Mouse (Mus musculus): Measurements from ENCODE around the gene Sec11a. TPM values are rescaled to one million over a fixed set of nuclear protein-coding genes. Genes with fewer than 3 reads are reported as not detected.

Sec11a gene
- 137 TPM for polyA plus RNA-seq (2014; fragmentation: Illumina TruSeq; extraction: RNeasy Lipid Tissue Mini Kit (QIAGEN cat#74804); ENCODE audit: low read depth, low replicate concordance)

DNA sequence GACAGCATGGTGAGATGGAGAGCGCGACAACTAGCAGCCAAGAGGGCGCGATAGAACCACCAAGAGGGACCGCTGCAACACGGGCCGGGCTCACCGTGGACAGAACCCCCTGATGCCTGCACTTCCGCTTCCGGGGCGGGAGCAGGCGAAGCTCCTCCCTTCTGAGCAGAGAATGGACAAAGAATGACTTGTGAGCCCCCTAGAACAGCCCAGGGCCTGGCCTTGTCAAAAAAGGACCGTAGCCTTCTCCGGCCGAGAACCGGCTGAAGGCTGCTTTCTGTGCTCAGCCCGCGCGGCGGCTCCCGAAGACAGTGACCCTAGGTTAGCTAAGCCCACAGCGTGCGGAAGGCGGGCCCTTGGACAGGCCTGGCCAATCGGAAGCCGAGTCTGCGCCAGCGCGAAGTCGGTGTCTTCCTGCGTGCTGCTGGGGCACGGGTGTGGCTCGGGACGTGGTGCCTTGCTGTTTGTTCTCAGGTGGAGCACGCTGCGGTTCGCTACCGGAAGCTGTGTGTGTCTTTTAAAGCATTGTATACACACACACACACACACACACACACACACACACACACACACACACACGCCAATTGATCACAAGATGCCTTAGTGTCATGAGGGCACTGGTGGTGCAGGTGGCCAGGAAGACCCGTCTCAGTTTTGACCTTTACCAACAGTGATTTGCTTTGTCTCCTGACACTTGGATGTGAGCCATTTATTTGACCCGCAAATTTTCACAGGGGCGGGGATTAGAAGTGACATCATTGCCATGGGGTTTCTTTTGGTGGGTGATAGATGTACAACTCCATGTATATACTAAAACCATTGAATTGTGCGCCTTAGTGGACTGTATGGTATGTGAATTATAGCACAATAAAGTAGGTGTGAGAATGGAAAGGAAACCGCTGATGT, at the start of gene Sec11a:
TSS of gene Sec11a (minus strand) at position 336 of the 906 bp plus-strand sequence.

DNA sequence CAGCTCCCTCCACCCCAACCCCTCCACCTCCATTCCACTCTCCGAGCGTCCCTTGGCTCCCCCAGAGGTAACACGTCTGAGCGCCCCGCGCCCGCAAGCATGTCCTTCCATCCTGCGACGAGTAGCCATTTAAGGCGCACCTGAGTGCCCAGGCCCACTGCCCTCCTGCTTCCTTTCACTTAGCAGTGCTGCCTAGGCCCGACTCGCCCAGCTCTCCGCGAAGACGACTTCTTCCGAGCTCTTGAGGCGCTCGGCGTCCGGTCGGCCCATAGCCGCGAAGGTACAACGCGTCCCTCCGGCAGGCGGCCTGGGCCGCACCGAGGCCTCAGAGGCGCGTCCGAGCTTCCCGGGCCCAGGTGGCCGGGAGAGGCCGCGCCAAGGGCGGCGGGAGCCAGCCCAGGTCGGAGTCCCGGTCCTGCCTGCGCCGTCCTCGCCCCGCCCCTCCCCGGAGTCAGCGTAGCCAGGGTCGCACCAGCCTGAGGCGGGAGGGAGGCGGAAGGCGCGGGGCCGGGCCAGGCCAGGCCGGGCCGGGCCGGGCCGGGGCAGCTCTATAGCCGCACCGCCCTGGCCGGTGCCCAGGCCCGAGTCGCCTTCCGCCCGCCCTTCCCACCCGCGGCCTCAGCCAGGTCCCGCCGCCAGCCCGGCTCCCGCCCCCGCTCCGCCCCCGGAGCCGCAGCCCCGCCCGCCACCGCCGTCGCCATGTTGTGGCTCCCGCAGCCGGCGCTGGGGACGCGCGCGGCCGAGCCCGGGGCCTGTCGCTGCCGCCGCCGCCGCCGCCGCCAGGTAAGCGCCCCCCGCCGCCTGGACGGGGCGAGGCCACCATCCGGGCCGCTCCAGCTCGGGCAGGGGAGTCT, 45.6 kb upstream of the Sec11a start, which contains the start of gene Zfp592:
TSS of gene Zfp592 (plus strand) at position 702 of the 854 bp plus-strand sequence.

DNA sequence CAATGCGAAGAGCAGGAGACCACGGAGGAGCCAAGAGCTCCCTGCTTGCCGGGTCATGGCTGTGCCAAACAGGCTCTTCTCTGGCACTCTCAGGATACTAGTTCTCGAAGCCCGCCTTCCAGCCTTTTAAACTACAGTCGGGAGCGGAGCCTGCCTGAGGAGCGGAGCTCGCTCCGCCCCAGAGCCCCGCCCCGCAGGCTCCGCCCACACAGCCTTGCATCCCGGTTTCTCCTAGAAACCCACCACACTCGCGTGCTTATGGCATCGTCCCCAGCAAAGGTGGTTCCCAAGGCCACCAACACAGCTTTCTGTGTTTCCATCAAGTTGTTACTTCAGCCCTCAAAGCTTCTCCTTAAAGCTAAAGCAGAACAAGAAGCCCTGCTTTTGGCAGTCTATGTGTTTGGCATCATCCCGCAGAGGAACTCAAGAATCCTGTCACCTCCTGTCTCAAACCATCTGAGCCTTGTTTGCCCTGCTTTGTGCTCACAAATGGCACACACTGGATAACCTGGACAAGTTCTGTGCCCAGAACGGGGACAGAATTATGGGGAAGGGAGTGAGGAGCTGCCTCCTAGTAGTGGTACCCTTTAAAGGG, 42.6 kb downstream of the Sec11a start, which contains the start of gene Nmb:
TSS of gene Nmb (minus strand) at position 156 of the 595 bp plus-strand sequence.

DNA sequence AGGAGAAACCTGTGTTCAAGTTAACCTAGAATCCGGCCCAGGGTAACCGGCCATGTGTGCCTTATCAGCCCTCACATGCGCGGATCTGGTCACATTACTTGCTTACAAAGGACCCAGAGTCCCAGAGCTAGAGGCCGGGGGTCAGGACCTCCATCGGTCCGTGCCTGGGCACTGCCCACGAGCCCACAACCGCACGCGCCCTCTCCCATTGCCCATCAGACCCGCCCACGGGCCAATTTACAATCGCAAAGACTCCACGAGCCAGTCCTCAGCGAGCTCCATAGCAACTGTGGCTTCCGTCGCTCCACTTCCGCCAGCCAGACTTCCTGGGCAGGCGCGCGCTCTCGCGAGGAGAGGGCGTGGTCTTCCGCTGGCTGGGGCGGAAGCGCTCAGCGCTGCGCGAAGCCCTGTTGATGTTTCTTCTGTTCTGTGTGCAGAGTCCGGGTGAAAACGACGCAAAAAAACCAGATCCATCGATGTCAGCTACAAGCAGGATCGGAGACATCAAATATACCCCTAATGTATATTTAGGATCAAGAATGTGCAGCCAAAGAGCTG, 46.6 kb downstream of the Sec11a start, which contains the start of gene Wdr73:
TSS of gene Wdr73 (minus strand) at position 326 of the 558 bp plus-strand sequence.

DNA sequence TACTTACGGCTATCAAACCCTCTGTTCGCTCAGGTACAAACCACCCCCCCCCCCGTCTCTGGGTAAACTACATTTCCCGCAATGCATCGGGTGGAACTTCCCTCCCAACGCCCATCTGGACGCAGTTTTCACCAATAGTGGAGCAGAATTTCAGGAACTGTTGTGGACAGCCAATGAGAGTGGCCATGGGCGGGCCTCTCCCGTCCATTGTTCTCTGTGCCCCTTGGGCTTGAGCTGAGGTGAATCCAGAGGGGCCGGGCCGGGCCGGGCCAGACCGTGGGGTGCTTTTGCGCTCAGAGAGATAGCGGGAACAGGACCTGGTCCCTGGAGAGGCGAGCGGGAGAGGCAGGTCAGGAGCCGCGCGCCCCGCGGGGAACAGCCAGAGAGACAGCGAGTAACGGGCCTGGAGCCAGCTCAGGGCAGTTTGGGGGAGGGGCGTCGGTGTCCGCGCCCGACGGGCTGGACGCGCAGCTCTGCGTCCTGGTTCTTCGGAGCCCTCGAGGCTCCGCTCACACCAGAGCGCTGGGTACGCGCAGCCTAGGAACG, 86.8 kb downstream of the Sec11a start, which contains the start of gene Zscan2:
TSS of gene Zscan2 (plus strand) at position 192 of the 546 bp plus-strand sequence.

Other genes starting within 250 kb of the Sec11a start
- 42.8 TPM for gene Iqgap1, start 121.8 kb downstream of the Sec11a start, polyA plus RNA-seq (2014; fragmentation: Illumina TruSeq; extraction: RNeasy Lipid Tissue Mini Kit (QIAGEN cat#74804); ENCODE audit: low read depth, low replicate concordance)
- 0.85 TPM for gene Zscan2, start 86.9 kb downstream of the Sec11a start, polyA plus RNA-seq (2014; fragmentation: Illumina TruSeq; extraction: RNeasy Lipid Tissue Mini Kit (QIAGEN cat#74804); ENCODE audit: low read depth, low replicate concordance)
- 19.6 TPM for gene Wdr73, start 46.5 kb downstream of the Sec11a start, polyA plus RNA-seq (2014; fragmentation: Illumina TruSeq; extraction: RNeasy Lipid Tissue Mini Kit (QIAGEN cat#74804); ENCODE audit: low read depth, low replicate concordance)
- 2.1 TPM for gene Nmb, start 42.7 kb downstream of the Sec11a start, polyA plus RNA-seq (2014; fragmentation: Illumina TruSeq; extraction: RNeasy Lipid Tissue Mini Kit (QIAGEN cat#74804); ENCODE audit: low read depth, low replicate concordance)
- 5.0 TPM for gene Zfp592, start 45.9 kb upstream of the Sec11a start, polyA plus RNA-seq (2014; fragmentation: Illumina TruSeq; extraction: RNeasy Lipid Tissue Mini Kit (QIAGEN cat#74804); ENCODE audit: low read depth, low replicate concordance)
- gene Alpk3, start 109.8 kb upstream of the Sec11a start, polyA plus RNA-seq (2014; fragmentation: Illumina TruSeq; extraction: RNeasy Lipid Tissue Mini Kit (QIAGEN cat#74804); ENCODE audit: low read depth, low replicate concordance) = not detected
- not detected for gene Slc28a1, start 167.0 kb upstream of the Sec11a start, polyA plus RNA-seq (2014; fragmentation: Illumina TruSeq; extraction: RNeasy Lipid Tissue Mini Kit (QIAGEN cat#74804); ENCODE audit: low read depth, low replicate concordance)

Data from kidney, adult 10 weeks (tissue).